Mouse (Mus musculus) stomach, embryonic 16.5 days (tissue): ENCODE measurements at regions not wholly inside any gene's neighbourhood (a gene's known extent, or its start where the extent isn't known, plus 50 kb on each side); places are given as distances from the start of the nearest gene placed in this dataset. TPM values are rescaled to one million over a fixed set of nuclear protein-coding genes. Genes with fewer than 3 reads are reported as not detected.

Source experiments
- ATAC-seq: fragments of 200-750 bp; cut with Nextera tagmentation; 2 replicates; pipeline ENCODE4 v1.8.0; 2017; ENCODE audit warnings: moderate number of reproducible peaks, moderate TSS enrichment; ENCODE audit not compliant: insufficient read depth, low FRiP score
- H3K27ac ChIP-seq: fragments of 300-500 bp; sonication (generic); 2 replicates; pipeline ENCODE4 v1.5.1; 2014; ENCODE audit warnings: low read length
- H3K27me3 ChIP-seq: fragments of 300-500 bp; sonication (generic); 2 replicates; pipeline ENCODE4 v1.6.1; 2014; ENCODE audit warnings: low read length, control low read depth, mixed read lengths; ENCODE audit not compliant: control insufficient read depth, insufficient read depth
- H3K36me3 ChIP-seq: fragments of 300-500 bp; sonication (generic); 2 replicates; pipeline ENCODE4 v1.6.1; 2014; ENCODE audit warnings: low read length; ENCODE audit not compliant: control insufficient read depth, insufficient read depth
- H3K4me1 ChIP-seq: fragments of 300-500 bp; sonication (generic); 2 replicates; pipeline ENCODE4 v1.6.1; 2014; ENCODE audit warnings: low read length, control low read depth, mixed read lengths; ENCODE audit not compliant: control insufficient read depth, insufficient read depth
- H3K4me2 ChIP-seq: fragments of 300-500 bp; sonication (generic); 2 replicates; pipeline ENCODE4 v1.6.1; 2014; ENCODE audit warnings: low read depth, low read length, mixed read lengths
- H3K4me3 ChIP-seq: fragments of 300-500 bp; sonication (generic); replicated peaks from 2 replicates; pipeline ENCODE4 v1.5.1; 2014; ENCODE audit warnings: mild to moderate bottlenecking, low read length
- H3K9ac ChIP-seq: fragments of 300-500 bp; sonication (generic); 2 replicates; pipeline ENCODE4 v1.6.1; 2014; ENCODE audit warnings: low read length
- H3K9me3 ChIP-seq: fragments of 300-500 bp; sonication (generic); replicated peaks from 2 replicates; pipeline ENCODE4 v1.6.1; 2016; ENCODE audit warnings: low read length, control low read depth; ENCODE audit not compliant: control insufficient read depth
- WGBS: fragments of 180-500 bp; shearing (Covaris S2); extraction: QIAGEN DNeasy Blood & Tissue Kit; methylation state at CpG from one replicate; pipeline ENCODE4 v1.1.7; 2014; 5-methylcytosine and 5-hydroxymethylcytosine counted together
- microRNA-seq: library from miRNA; unstranded; fragments of <30 nt; microRNA quantifications from one replicate; pipeline ENCODE4, GENCODE M21; 2016

DNA sequence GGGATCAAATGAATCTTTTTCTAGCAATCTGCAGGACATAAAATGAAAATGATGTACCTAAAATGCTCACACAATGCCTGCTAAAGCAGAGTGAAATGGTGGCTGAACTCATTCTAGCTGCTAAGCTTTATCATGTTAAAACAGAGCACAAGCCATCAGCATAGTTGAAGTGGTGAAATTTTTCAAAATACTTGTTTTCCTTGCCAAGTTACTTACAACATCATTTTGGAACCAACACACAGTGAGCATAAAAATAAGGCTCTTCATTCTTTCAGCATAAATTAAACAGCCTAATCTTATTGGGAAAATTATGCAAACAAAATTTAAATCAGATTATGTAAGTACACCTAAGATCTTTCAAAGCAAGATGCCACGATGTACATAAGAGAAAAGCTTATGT lies 125.3 kb upstream of the Arx start:
- Histone ChIP-seq H3K36me3 (no peaks in the 10 kb centered on the region), H3K4me2 (no peak overlapping the region), H3K27me3 (no peaks in the 10 kb centered on the region), H3K4me1 (no peaks in the 10 kb centered on the region), H3K27ac (no peak overlapping the region), H3K9ac (no peak overlapping the region), H3K4me3 (no peak overlapping the region), H3K9me3 (no peaks in the 10 kb centered on the region)
- 59% methylated on average over 1 of the region's 1 CpGs for WGBS
- ATAC-seq, result no peak

Small RNA genes lying in the stretch of these regions (microRNA-seq; reads per million reads assigned to microRNA genes)
- not detected for gene Gm24973
